Comparison of ENCODE assay signal across 19 mouse cellular contexts in genomic region chr19:28902806-28903205, GRCm38 (mm10).
DNase-seq lines count a peak whose midpoint lies in the region; TF ChIP-seq lines count a peak whose summit lies in the region.
"Had no signal": no experiment of that assay in that cellular context is flagged by ENCODE, and none has a peak within 500 bp of the region (broad histone marks: within the 10 kb centered on the region; RNA-seq: fewer than 3 reads in every experiment).

No protein-coding gene starts in this region.

- no peak for TF ChIP-seq POLR2A in thymus, adult 2 months (IDR thresholded peaks at IDR 0.05; ENCODE audit: control insufficient read depth, extremely low read depth, insufficient read depth, low read length, poor library complexity)

- WGBS in thymus, adult 2 months: 96% methylated on average over 4 of the region's 4 CpGs

- intact Hi-C loops in left cerebral cortex, postnatal 36 days (cut with DNase I): loop anchor here (5.0 kb wide), 1 partner anchor 59 kb away; the partner anchor contains the start of gene Plpp6

- no peaks in the 10 kb centered on the region for H3K36me3 ChIP-seq in thymus, adult 2 months (ENCODE audit: control insufficient read depth, insufficient read depth, low read length)
- H3K36me3 ChIP-seq: embryonic facial prominence, embryonic 12.5 days; forebrain, embryonic 12.5 days; limb, embryonic 10.5 days; liver, embryonic 12.5 days had no signal

- H3K4me1 ChIP-seq in thymus, adult 2 months (replicated peaks; ENCODE audit: control insufficient read depth, insufficient read depth, low read length): no peaks in the 10 kb centered on the region
- H3K4me1 ChIP-seq: hindbrain, embryonic 15.5 days; liver, embryonic 12.5 days had no signal

- no peak for TF ChIP-seq CTCF in thymus, adult 2 months (IDR thresholded peaks at IDR 0.05; ENCODE audit: borderline replicate concordance, control insufficient read depth, extremely low read depth, insufficient read depth, low read length, poor library complexity)

- H3K27ac ChIP-seq in thymus, adult 2 months (ENCODE audit: control insufficient read depth, insufficient read depth, low read length): no peak overlapping the region
- H3K27ac ChIP-seq: embryonic facial prominence, embryonic 12.5 days; forebrain, embryonic 12.5 days; gastrocnemius, adult 2 months; hindbrain, embryonic 15.5 days; limb, embryonic 10.5 days; liver, embryonic 12.5 days had no signal

- peak; percentile 74 to 81 for DNase-seq in right cerebral cortex, adult 2 months (ENCODE audit: low spot score in 2 of 2)
- DNase-seq in right cerebral cortex, postnatal 4 days: no peak
- peak; percentile 85 for DNase-seq in layer of hippocampus, adult 8-10 months (ENCODE audit: low spot score in 2 of 2)
- peak; percentile 71 to 74 for DNase-seq in left cerebral cortex, postnatal 36 days (ENCODE audit: low spot score in 2 of 2)
- DNase-seq in thymus, adult 2 months: no peak
- DNase-seq in cerebellum, adult 9-11 months: no peak
- no peak for DNase-seq in c-Kit-positive CD71-positive TER-119-positive erythroid progenitor cells, embryonic 14.5 days (ENCODE audit: low spot score)
- DNase-seq: adrenal gland, postnatal 10 days; cerebellum, postnatal 25 days; gastrocnemius, adult 2 months; heart, postnatal 10 days; kidney, adult 11 months; kidney, postnatal 10 days had no signal

- no peaks in the 10 kb centered on the region for H3K27me3 ChIP-seq in thymus, adult 2 months (ENCODE audit: control insufficient read depth, insufficient read depth, low read length)
- H3K27me3 ChIP-seq: embryonic facial prominence, embryonic 12.5 days; forebrain, embryonic 12.5 days; hindbrain, embryonic 15.5 days; liver, embryonic 12.5 days had no signal

- H3K4me3 ChIP-seq in thymus, adult 2 months (ENCODE audit: control insufficient read depth, insufficient read depth, low read length): no peak overlapping the region
- H3K4me3 ChIP-seq: embryonic facial prominence, embryonic 12.5 days; forebrain, embryonic 12.5 days; gastrocnemius, adult 2 months; hindbrain, embryonic 15.5 days; limb, embryonic 10.5 days; liver, embryonic 12.5 days; megakaryocyte, embryonic 14.5 days had no signal

Comparison
In these comparisons a context has a peak if more than half of its experiments do, and no peak if none do; other contexts are left out.
1. DNase-seq: peak in right cerebral cortex, adult 2 months (2 of 2), layer of hippocampus, adult 8-10 months (2 of 2) and left cerebral cortex, postnatal 36 days (2 of 2); none in right cerebral cortex, postnatal 4 days (single experiment), thymus, adult 2 months (single experiment), cerebellum, adult 9-11 months (single experiment) and c-Kit-positive CD71-positive TER-119-positive erythroid progenitor cells, embryonic 14.5 days (single experiment).